Mouse (Mus musculus) gastrocnemius, adult 18-20 months (tissue): Measurements from ENCODE around the gene Gm20696. TPM values are rescaled to one million over a fixed set of nuclear protein-coding genes. Genes with fewer than 3 reads are reported as not detected.

Experiments used
- DNase-seq: peaks from one replicate; pipeline ENCODE4 v3.0.0; 2021; ENCODE audit warnings: low spot score
- microRNA-seq: library from miRNA; unstranded; fragments of <30 nt; microRNA quantifications from one replicate; pipeline ENCODE4 v1.2.0, GENCODE M21; 2021
- total RNA-seq, 2 experiments: library from RNA; stranded (reverse); gene quantifications; 2 replicates each; pipeline ENCODE4 v1.2.3; 2021

Gene Gm20696
- total RNA-seq, 2 experiments from 2014 or later = 1.0 to 1.4 TPM

DNA sequence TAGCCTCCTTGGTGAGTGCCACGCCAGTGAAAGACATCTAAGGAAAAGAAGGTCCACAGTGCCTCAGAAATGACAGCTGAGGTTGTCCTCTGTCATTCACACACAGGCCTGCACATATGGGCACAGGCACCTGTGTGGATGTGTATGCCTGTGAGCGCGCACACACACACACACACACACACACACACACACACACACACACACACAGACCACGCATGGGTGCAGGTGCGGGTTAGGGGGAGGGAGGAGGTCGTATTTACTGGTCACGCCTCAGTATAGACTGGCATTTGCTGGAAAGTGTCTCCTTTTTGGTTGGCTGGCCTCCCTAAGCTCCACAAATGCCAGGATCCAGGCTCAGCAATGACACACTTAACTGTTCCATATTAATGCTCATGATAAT, 449.4 kb downstream of the Gm20696 start:
- no peak for DNase-seq

- DNase-seq = no peak
These were observed 454.1 kb downstream of the Gm20696 start for GRCm38 (mm10) chr6:99212461-99212860.

DNA sequence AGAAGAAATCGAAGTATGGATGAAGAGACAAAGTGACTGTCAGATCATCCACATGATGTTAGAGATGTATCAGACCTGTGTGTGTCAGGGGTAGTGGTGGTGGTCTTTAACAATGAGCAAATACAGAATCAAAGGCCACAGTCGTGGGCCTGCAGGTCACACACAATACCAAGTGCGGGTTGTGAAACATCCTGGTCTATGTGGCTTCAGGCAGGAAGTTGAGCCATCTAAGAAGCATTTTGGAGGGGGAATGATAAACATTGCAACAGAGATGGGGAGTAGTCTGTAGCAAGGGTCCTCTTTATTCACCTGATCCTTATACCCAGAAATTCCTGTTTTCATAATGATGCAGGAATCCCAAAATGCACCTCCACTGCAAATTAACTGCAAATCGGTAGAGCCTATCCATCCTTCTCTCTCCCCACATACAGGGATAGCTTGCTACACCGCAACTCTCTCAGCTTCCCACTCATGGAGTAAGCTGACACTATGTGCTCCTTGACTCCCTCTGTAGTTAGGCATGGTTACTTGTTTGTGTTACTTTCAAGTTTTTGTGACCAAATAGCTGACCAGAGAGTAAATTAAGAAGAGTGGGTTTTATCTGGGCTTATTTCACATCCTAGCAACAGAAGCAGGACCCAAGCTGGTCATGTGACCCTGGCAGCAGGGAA, 454.8 kb downstream of the Gm20696 start:
- no peak for DNase-seq

- DNase-seq = no peak
These were observed 456.4 kb downstream of the Gm20696 start for GRCm38 (mm10) chr6:99210161-99210560.

Small RNA genes within 50 kb of the gene (microRNA-seq; reads per million reads assigned to microRNA genes)
- not detected for gene Gm22328

Other genes starting within 250 kb of the Gm20696 start
- gene Foxp1, start 144.1 kb downstream of the Gm20696 start, total RNA-seq = 10 to 100 TPM; 10.1 to 15.8 TPM
- 10 to 100 TPM; 27.4 to 28.5 TPM for gene Eif4e3, start within 50 bp of the Gm20696 start, total RNA-seq
- gene Gpr27, start 25.9 kb upstream of the Gm20696 start, total RNA-seq = under 1 TPM; 0.48 to 0.71 TPM
- gene Prok2, start 59.6 kb upstream of the Gm20696 start, total RNA-seq = not detected